Comparison of ENCODE assay signal across 18 mouse cellular contexts in genomic region chr4:109419017-109419416, GRCm38 (mm10). TPM values are rescaled to one million over a fixed set of nuclear protein-coding genes. Genes with fewer than 3 reads are reported as not detected.
DNase-seq lines count a peak whose midpoint lies in the region; ATAC-seq lines count a peak whose summit lies in the region.
"Had no signal": no experiment of that assay in that cellular context is flagged by ENCODE, and none has a peak within 500 bp of the region (broad histone marks: within the 10 kb centered on the region; RNA-seq: fewer than 3 reads in every experiment).

No protein-coding gene starts in this region.

- no peak overlapping the region for H3K4me2 ChIP-seq in liver, embryonic 13.5 days
- H3K4me2 ChIP-seq: embryonic facial prominence, embryonic 13.5 days; forebrain, embryonic 13.5 days; heart, embryonic 15.5 days; midbrain, embryonic 13.5 days; neural tube, embryonic 13.5 days had no signal

- H3K9me3 ChIP-seq in heart, embryonic 10.5 days: no peaks in the 10 kb centered on the region
- no peaks in the 10 kb centered on the region for H3K9me3 ChIP-seq in liver, embryonic 13.5 days (replicated peaks)
- H3K9me3 ChIP-seq: embryonic facial prominence, embryonic 13.5 days; forebrain, embryonic 13.5 days; heart, embryonic 15.5 days; midbrain, embryonic 13.5 days; neural tube, embryonic 13.5 days had no signal

- peaks cover 14% of the 10 kb centered on the region; the same call in 1 of the 2 replicates for H3K4me1 ChIP-seq in heart, embryonic 10.5 days
- peaks cover 31% of the 10 kb centered on the region for H3K4me1 ChIP-seq in liver, embryonic 13.5 days (replicated peaks)
- H3K4me1 ChIP-seq: forebrain, embryonic 13.5 days; midbrain, embryonic 13.5 days; neural tube, embryonic 13.5 days had no signal

- no peak overlapping the region for H3K4me3 ChIP-seq in heart, embryonic 10.5 days
- H3K4me3 ChIP-seq in liver, embryonic 13.5 days (replicated peaks): no peak overlapping the region
- H3K4me3 ChIP-seq: embryonic facial prominence, embryonic 13.5 days; forebrain, embryonic 13.5 days; gastrocnemius, adult 2 months; heart, embryonic 15.5 days; midbrain, embryonic 13.5 days; neural tube, embryonic 13.5 days had no signal

- H3K9ac ChIP-seq in liver, embryonic 13.5 days: peak overlapping the region; percentile 26; the same call in 1 of the 2 replicates
- H3K9ac ChIP-seq: embryonic facial prominence, embryonic 13.5 days; forebrain, embryonic 13.5 days; heart, embryonic 15.5 days; midbrain, embryonic 13.5 days; neural tube, embryonic 13.5 days had no signal

- peak overlapping the region; percentile 23; the same call in 1 of the 2 replicates for H3K27ac ChIP-seq in heart, embryonic 10.5 days
- H3K27ac ChIP-seq in liver, embryonic 13.5 days: peak overlapping the region; percentile 50
- H3K27ac ChIP-seq: embryonic facial prominence, embryonic 13.5 days; forebrain, embryonic 13.5 days; gastrocnemius, adult 2 months; heart, embryonic 15.5 days; midbrain, embryonic 13.5 days; neural tube, embryonic 13.5 days had no signal

- H3K36me3 ChIP-seq in heart, embryonic 10.5 days: no peaks in the 10 kb centered on the region
- H3K36me3 ChIP-seq in liver, embryonic 13.5 days: 0 out of 2 replicates have a peak, but pooled peaks cover 4% of the 10 kb centered on the region
- H3K36me3 ChIP-seq: embryonic facial prominence, embryonic 13.5 days; heart, embryonic 15.5 days; midbrain, embryonic 13.5 days; neural tube, embryonic 13.5 days had no signal

- ATAC-seq in liver, embryonic 13.5 days (ENCODE audit: low read depth): 0 out of 2 replicates have a peak, but pooled peaks have one; percentile 12
- ATAC-seq: forebrain, embryonic 13.5 days; hindbrain, embryonic 16.5 days; lung, postnatal 0 days; midbrain, embryonic 13.5 days had no signal

- WGBS in heart, embryonic 10.5 days: 25% methylated on average over 3 of the region's 3 CpGs
- 17% methylated on average over 3 of the region's 3 CpGs for WGBS in liver, embryonic 13.5 days (ENCODE audit: insufficient replicate concordance)

- peak; percentile 70 for DNase-seq in heart, embryonic 10.5 days (ENCODE audit: low spot score)
- DNase-seq in heart, postnatal 4 days: no peak
- DNase-seq in B cell, adult 2 months: peak; percentile 35 to 49
- DNase-seq in kidney, adult 8-10 months: peak; percentile 55 to 80
- no peak for DNase-seq in liver, embryonic 13.5 days
- DNase-seq in adrenal gland, adult 18-20 months (ENCODE audit: low spot score in 2 of 2): no peak
- no peak for DNase-seq in right cerebral cortex, postnatal 14 days
- no peak for DNase-seq in neural tube, embryonic 10.5 days (ENCODE audit: extremely low spot score, low spot score)
- DNase-seq: cerebellum, postnatal 36 days; gastrocnemius, adult 2 months; thymus, adult 2 months had no signal

- H3K27me3 ChIP-seq in heart, embryonic 10.5 days (ENCODE audit: insufficient read depth, poor library complexity, severe bottlenecking): no peaks in the 10 kb centered on the region
- H3K27me3 ChIP-seq in liver, embryonic 13.5 days: no peaks in the 10 kb centered on the region
- H3K27me3 ChIP-seq: embryonic facial prominence, embryonic 13.5 days; forebrain, embryonic 13.5 days; heart, embryonic 15.5 days; midbrain, embryonic 13.5 days; neural tube, embryonic 13.5 days had no signal

RNA-seq across cellular contexts. Expression of gene Ttc39a, which starts 12.6 kb away (rescaled TPM):
- 9.4 and 10.7 TPM in 2 replicates for polyA plus RNA-seq in heart, embryonic 10.5 days (2016; fragmentation: Nextera tagmentation; extraction: Ambion mirVana)
- total RNA-seq in heart, postnatal 4 days (2021): 1 to 10 TPM; 3.3 to 4.1 TPM
- polyA plus RNA-seq in liver, embryonic 13.5 days (2015; fragmentation: Nextera tagmentation; extraction: Ambion mirVana): 14.2 and 14.7 TPM in 2 replicates
- total RNA-seq in adrenal gland, adult 18-20 months (2021): 1 to 10 TPM; 3.8 to 6.3 TPM

Comparison
In these comparisons a context has a peak if more than half of its experiments do, and no peak if none do; other contexts are left out.
1. DNase-seq: peak in heart, embryonic 10.5 days (single experiment), B cell, adult 2 months (2 of 2) and kidney, adult 8-10 months (2 of 2); none in heart, postnatal 4 days (single experiment), liver, embryonic 13.5 days (single experiment), adrenal gland, adult 18-20 months (0 of 2), right cerebral cortex, postnatal 14 days (single experiment) and neural tube, embryonic 10.5 days (single experiment).